8 mouse cellular contexts compared by ENCODE assay signal in the genomic region with DNA sequence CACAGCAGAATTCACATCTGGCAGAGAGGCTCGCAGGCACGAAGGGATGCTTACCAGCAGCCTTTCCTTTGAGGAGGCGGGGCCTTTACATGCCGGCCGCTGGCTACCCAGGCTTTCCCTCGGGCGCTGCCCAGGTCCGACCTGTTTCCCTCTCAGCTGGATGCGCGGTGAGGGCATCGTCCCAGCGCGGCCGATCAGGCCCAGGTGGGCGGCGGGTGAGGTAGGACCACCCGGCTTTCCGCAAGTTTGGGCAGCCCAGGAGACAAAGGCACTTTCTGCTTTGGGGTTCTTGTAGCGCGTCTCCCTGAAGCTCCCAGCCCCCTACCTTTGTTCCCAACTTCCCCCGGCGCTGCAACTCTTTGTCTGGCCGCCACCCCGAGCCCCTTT. TPM values are rescaled to one million over a fixed set of nuclear protein-coding genes. Genes with fewer than 3 reads are reported as not detected.
DNase-seq lines count a peak whose midpoint lies in the region; ATAC-seq and TF ChIP-seq lines count a peak whose summit lies in the region.

A gene (plus strand): TSS at position 114 of the 387 bp plus-strand sequence.

- ATAC-seq in limb, embryonic 15.5 days (ENCODE audit: insufficient number of reproducible peaks, low FRiP score, low TSS enrichment, low read depth), result peak; percentile 11; the same call in 1 of the 2 replicates
- ATAC-seq in midbrain, embryonic 14.5 days (ENCODE audit: low FRiP score, low TSS enrichment), result no peak; the same call in 1 of the 2 replicates

- no peaks in the 10 kb centered on the region for H3K36me3 ChIP-seq in limb, embryonic 15.5 days
- H3K36me3 ChIP-seq in midbrain, embryonic 14.5 days (ENCODE audit: control insufficient read depth, insufficient read depth, low read length), result no peaks in the 10 kb centered on the region
- no peaks in the 10 kb centered on the region for H3K36me3 ChIP-seq in testis, adult 2 months (ENCODE audit: control insufficient read depth, insufficient read depth, low read length)

- DNase-seq in frontal cortex, adult 2 months (ENCODE audit: extremely low spot score in 1 of 2, low spot score in 1 of 2), result peak; percentile 12 to 50
- DNase-seq in frontal cortex, postnatal 14 days (ENCODE audit: low spot score in 2 of 2), result no peak
- DNase-seq in brain, embryonic 14.5 days (ENCODE audit: low read depth), result no peak
- DNase-seq in heart, adult 9 months (ENCODE audit: low spot score in 2 of 2), result peak; percentile 36 to 41
- DNase-seq in kidney, adult 8-10 months, result peak; percentile 30 to 48
- no peak for DNase-seq in midbrain, embryonic 14.5 days

- TF ChIP-seq CTCF in brain, embryonic 14.5 days (IDR thresholded peaks at IDR 0.05; ENCODE audit: borderline replicate concordance, extremely low read depth, insufficient read depth, insufficient read length), result no peak
- no peak for TF ChIP-seq CTCF in testis, adult 2 months (IDR thresholded peaks at IDR 0.05; ENCODE audit: control insufficient read depth, insufficient read depth, insufficient replicate concordance, low read depth, low read length)

- no peaks in the 10 kb centered on the region for H3K9me3 ChIP-seq in limb, embryonic 15.5 days
- no peaks in the 10 kb centered on the region for H3K9me3 ChIP-seq in midbrain, embryonic 14.5 days (ENCODE audit: control insufficient read depth, low read length)

- peaks cover 24% of the 10 kb centered on the region; the same call in 1 of the 2 replicates for H3K4me1 ChIP-seq in limb, embryonic 15.5 days
- H3K4me1 ChIP-seq in midbrain, embryonic 14.5 days (ENCODE audit: control insufficient read depth, insufficient read depth, low read length), result peaks cover 32% of the 10 kb centered on the region
- H3K4me1 ChIP-seq in testis, adult 2 months (ENCODE audit: control insufficient read depth, insufficient read depth, low read length), result peaks cover 5% of the 10 kb centered on the region

- peak within 1 kb of the TSS; percentile 73 for H3K4me2 ChIP-seq in limb, embryonic 15.5 days
- H3K4me2 ChIP-seq in midbrain, embryonic 14.5 days (ENCODE audit: low read length), result peak within 1 kb of the TSS; percentile 83

- no peaks in the 10 kb centered on the region for H3K27me3 ChIP-seq in limb, embryonic 15.5 days
- H3K27me3 ChIP-seq in midbrain, embryonic 14.5 days (ENCODE audit: control insufficient read depth, insufficient read depth, low read length), result no peaks in the 10 kb centered on the region
- H3K27me3 ChIP-seq in testis, adult 2 months (ENCODE audit: control insufficient read depth, insufficient read depth, low read length), result no peaks in the 10 kb centered on the region

- under 1% methylated on average over 24 of the region's 24 CpGs for WGBS in limb, embryonic 15.5 days
- WGBS in midbrain, embryonic 14.5 days, result under 1% methylated on average over 24 of the region's 24 CpGs

- peak within 1 kb of the TSS; percentile 80 for H3K9ac ChIP-seq in limb, embryonic 15.5 days
- peak within 1 kb of the TSS; percentile 94 for H3K9ac ChIP-seq in midbrain, embryonic 14.5 days (replicated peaks; ENCODE audit: low read length)

- peak within 1 kb of the TSS; percentile 90 for H3K4me3 ChIP-seq in limb, embryonic 15.5 days
- H3K4me3 ChIP-seq in midbrain, embryonic 14.5 days (replicated peaks; ENCODE audit: low read depth, low read length), result peak within 1 kb of the TSS; percentile 87
- H3K4me3 ChIP-seq in testis, adult 2 months (ENCODE audit: control insufficient read depth, low read depth, low read length), result peak within 1 kb of the TSS; percentile 100

- no peak for TF ChIP-seq POLR2A in brain, embryonic 14.5 days (IDR thresholded peaks at IDR 0.05; ENCODE audit: borderline replicate concordance, extremely low read depth, insufficient read depth, insufficient read length, poor library complexity, severe bottlenecking)
- no peak for TF ChIP-seq POLR2A in testis, adult 2 months (IDR thresholded peaks at IDR 0.05; ENCODE audit: control insufficient read depth, low read depth, low read length)

- peak within 1 kb of the TSS; percentile 96 for H3K27ac ChIP-seq in limb, embryonic 15.5 days
- H3K27ac ChIP-seq in midbrain, embryonic 14.5 days (replicated peaks; ENCODE audit: low read depth, low read length), result peak within 1 kb of the TSS; percentile 98
- peak within 1 kb of the TSS; percentile 98 for H3K27ac ChIP-seq in testis, adult 2 months (ENCODE audit: control insufficient read depth, insufficient read depth, low read depth, low read length)

RNA-seq across cellular contexts. Expression of the gene that starts here (rescaled TPM):
- polyA plus RNA-seq in frontal cortex, adult 2 months (2012; rRNA removed), result 33.3 and 33.8 TPM in 2 replicates
- polyA plus RNA-seq in brain, embryonic 14.5 days (2012; rRNA removed), result 25.0 and 31.8 TPM in 2 replicates
- polyA plus RNA-seq in limb, embryonic 15.5 days (2015; fragmentation: Nextera tagmentation; extraction: Ambion mirVana), result 122 and 127 TPM in 2 replicates
- 62.3 and 91.0 TPM in 2 replicates for polyA plus RNA-seq in midbrain, embryonic 14.5 days (2014; fragmentation: Nextera tagmentation; extraction: Ambion mirVana)
- polyA plus RNA-seq in testis, adult 2 months (2012; rRNA removed), result 8.4 and 9.7 TPM in 2 replicates

Comparison
In these comparisons a context has a peak if more than half of its experiments do, and no peak if none do; other contexts are left out.
1. DNase-seq: peak in frontal cortex, adult 2 months (2 of 2), heart, adult 9 months (2 of 2) and kidney, adult 8-10 months (2 of 2); none in frontal cortex, postnatal 14 days (0 of 2), brain, embryonic 14.5 days (single experiment) and midbrain, embryonic 14.5 days (single experiment).
2. Peak in every context shown above with its lines, with median percentiles within 50 percentile points of each other: H3K27ac ChIP-seq and H3K4me3 ChIP-seq.